Comparison of ENCODE assay signal across 8 mouse cellular contexts in genomic region chr7:142284023-142284591, GRCm38 (mm10). TPM values are rescaled to one million over a fixed set of nuclear protein-coding genes. Genes with fewer than 3 reads are reported as not detected.
DNase-seq lines count a peak whose midpoint lies in the region; ATAC-seq lines count a peak whose summit lies in the region.

No protein-coding gene starts in this region.

- peak overlapping the region; percentile 52 for H3K4me3 ChIP-seq in hindbrain, embryonic 12.5 days

- H3K9me3 ChIP-seq in hindbrain, embryonic 12.5 days (replicated peaks), result no peaks in the 10 kb centered on the region

- H3K4me2 ChIP-seq in hindbrain, embryonic 12.5 days (replicated peaks), result peak overlapping the region; percentile 83

- peak; percentile 85 for DNase-seq in R1 (ENCODE audit: low read depth, low spot score)
- peak; percentile 50 for DNase-seq in cerebellum, adult 9-10 months
- DNase-seq in frontal cortex, postnatal 10 days (ENCODE audit: low spot score in 2 of 2), result peak; percentile 19 to 38
- DNase-seq in layer of hippocampus, postnatal 25 days (ENCODE audit: extremely low spot score in 1 of 2, low spot score in 1 of 2), result peak; percentile 13 to 16
- DNase-seq in lung, postnatal 36 days, result peak; percentile 58
- peak; percentile 73 for DNase-seq in retina, embryonic 14.5 days (ENCODE audit: low spot score)
- peak; percentile 79 for DNase-seq in thymus, postnatal 4 days

- H3K36me3 ChIP-seq in hindbrain, embryonic 12.5 days, result no peaks in the 10 kb centered on the region

- H3K4me1 ChIP-seq in hindbrain, embryonic 12.5 days, result peaks cover 9% of the 10 kb centered on the region; the same call in 1 of the 2 replicates

- ATAC-seq in hindbrain, embryonic 12.5 days (ENCODE audit: low FRiP score), result peak; percentile 52

- peak overlapping the region; percentile 65 for H3K9ac ChIP-seq in hindbrain, embryonic 12.5 days

- H3K27ac ChIP-seq in hindbrain, embryonic 12.5 days, result peak overlapping the region; percentile 70

- H3K27me3 ChIP-seq in hindbrain, embryonic 12.5 days, result peaks cover 19% of the 10 kb centered on the region

- WGBS in hindbrain, embryonic 12.5 days, result under 1% methylated on average over 38 of the region's 38 CpGs

RNA-seq across cellular contexts. Expression of gene Gm4559, which starts 9.9 kb away (rescaled TPM):
- polyA plus RNA-seq in hindbrain, embryonic 12.5 days (2016; fragmentation: Nextera tagmentation; extraction: Ambion mirVana), result not detected in 2 replicates
- total RNA-seq in layer of hippocampus, postnatal 25 days (2021), result not detected

RNA-seq across cellular contexts. Expression of gene Krtap5-1, which starts 12.8 kb away (rescaled TPM):
- polyA plus RNA-seq in hindbrain, embryonic 12.5 days (2016; fragmentation: Nextera tagmentation; extraction: Ambion mirVana), result not detected in 2 replicates
- total RNA-seq in layer of hippocampus, postnatal 25 days (2021), result not detected

RNA-seq across cellular contexts. Expression of gene Krtap5-4, which starts 19.2 kb away (rescaled TPM):
- not detected in 2 replicates for polyA plus RNA-seq in hindbrain, embryonic 12.5 days (2016; fragmentation: Nextera tagmentation; extraction: Ambion mirVana)
- not detected for total RNA-seq in layer of hippocampus, postnatal 25 days (2021)

RNA-seq across cellular contexts. Expression of gene Gm2431, which starts 26.0 kb away (rescaled TPM):
- polyA plus RNA-seq in hindbrain, embryonic 12.5 days (2016; fragmentation: Nextera tagmentation; extraction: Ambion mirVana), result not detected in 2 replicates
- not detected for total RNA-seq in layer of hippocampus, postnatal 25 days (2021)

RNA-seq across cellular contexts. Expression of gene Gm40460, which starts 43.2 kb away (rescaled TPM):
- polyA plus RNA-seq in hindbrain, embryonic 12.5 days (2016; fragmentation: Nextera tagmentation; extraction: Ambion mirVana), result not detected in 2 replicates
- not detected for total RNA-seq in layer of hippocampus, postnatal 25 days (2021)

Comparison
In these comparisons a context has a peak if more than half of its experiments do, and no peak if none do; other contexts are left out.
1. Peak in every context shown above with its lines: DNase-seq, ATAC-seq, H3K4me3 ChIP-seq and H3K27ac ChIP-seq.
2. DNase-seq: peak in every context shown above with its lines; median percentile 85 in R1; 79 in thymus, postnatal 4 days; 73 in retina, embryonic 14.5 days; 58 in lung, postnatal 36 days; 50 in cerebellum, adult 9-10 months; 28 in frontal cortex, postnatal 10 days; 14 in layer of hippocampus, postnatal 25 days.